Mouse (Mus musculus) brain, adult 10 weeks (tissue): Measurements from ENCODE around the gene Olfr539. TPM values are rescaled to one million over a fixed set of nuclear protein-coding genes. Genes with fewer than 3 reads are reported as not detected.

Source experiments
- polyA plus RNA-seq: library from polyadenylated mRNA; stranded (reverse); fragments of 350-450 nt; fragmentation: Illumina TruSeq; extraction: RNeasy Lipid Tissue Mini Kit (QIAGEN cat#74804); gene quantifications from one replicate; pipeline ENCODE4 v1.2.3, GENCODE M21; 2015; ENCODE audit warnings: low read depth, low replicate concordance

Gene Olfr539
- polyA plus RNA-seq: not detected

DNA sequence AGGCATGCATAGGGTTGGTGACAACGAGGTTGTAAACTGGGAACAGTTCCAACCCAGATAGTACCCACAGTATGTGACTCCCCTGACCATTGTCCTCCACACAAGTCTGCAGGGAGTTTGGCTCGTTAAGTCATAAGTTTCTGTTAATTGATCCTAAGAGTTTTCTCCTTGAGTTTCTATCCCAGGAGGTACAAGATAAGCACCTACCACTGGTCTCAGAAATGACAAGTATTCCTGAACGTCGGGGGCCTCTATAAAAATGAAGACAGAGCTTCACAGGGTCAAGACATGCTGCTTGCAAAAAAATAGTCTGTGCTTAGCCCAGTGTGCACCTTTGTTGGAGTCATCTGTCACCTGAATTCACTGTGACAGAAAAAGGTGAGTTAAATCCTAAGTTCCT, at the start of gene Olfr539:
Gene Olfr539, plus strand, starts transcription at position 301 of the 400 bp plus-strand sequence.

DNA sequence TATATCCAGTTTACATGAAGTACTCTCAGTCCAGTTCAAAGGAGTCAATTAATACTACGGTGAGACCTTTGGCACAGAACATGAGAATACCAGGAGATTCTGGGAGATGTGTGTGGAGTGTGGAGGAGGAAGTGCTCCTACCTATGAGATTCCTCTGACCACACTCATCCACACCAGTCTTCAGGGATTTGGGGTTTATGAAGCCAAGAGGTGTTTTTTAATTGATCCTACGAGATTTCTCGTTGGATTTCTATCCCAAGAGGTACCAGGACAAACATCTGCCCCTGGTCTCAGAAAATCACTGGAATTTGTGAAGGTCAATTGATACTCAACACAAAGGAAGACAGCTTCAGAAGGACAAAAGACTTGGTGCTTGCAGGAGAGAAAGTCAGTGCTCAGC, 31.1 kb upstream of the Olfr539 start, which contains the start of gene Olfr61:
Gene Olfr61, plus strand, starts transcription at position 301 of the 400 bp plus-strand sequence.

DNA sequence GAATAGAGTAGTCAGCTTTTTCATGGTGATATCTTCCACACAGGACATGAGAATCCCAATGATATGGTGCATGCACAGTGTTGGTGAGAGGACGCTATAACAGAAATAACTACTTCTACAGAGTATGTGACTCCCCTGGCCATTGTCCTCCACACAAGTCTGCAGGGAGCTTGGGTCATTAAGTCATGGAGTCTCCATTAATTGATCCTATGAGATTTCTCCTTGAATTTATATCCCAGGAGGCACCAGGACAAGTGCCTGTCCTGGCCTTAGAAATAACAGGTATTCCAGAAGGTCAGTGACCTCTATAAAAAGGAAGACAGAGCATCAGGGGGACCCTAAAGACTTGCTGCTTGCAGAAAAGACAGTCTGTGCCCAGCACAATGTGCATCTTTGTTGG, 13.6 kb upstream of the Olfr539 start, which contains the start of gene Olfr53:
Gene Olfr53, plus strand, starts transcription at position 301 of the 400 bp plus-strand sequence.

DNA sequence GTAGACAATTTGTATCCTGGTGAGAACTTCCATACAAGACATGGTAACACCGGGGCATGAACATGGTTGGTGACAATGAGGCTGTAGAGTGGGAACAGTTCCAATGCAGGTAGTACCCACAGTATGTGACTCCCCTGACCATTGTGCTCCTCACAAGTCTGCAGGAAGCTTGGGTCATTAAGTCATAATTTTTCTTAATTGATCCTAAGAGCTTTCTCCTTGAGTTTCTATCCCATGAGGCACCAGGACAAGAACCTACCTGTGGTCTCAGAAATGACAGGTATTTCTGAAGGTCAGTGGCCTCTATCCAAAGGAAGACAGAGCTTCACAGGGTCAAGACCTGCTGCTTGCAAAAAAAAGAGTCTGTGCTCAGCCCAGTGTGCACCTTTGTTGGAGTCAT, 21.9 kb downstream of the Olfr539 start, which contains the start of gene Olfr45:
Gene Olfr45, plus strand, starts transcription at position 301 of the 400 bp plus-strand sequence.

DNA sequence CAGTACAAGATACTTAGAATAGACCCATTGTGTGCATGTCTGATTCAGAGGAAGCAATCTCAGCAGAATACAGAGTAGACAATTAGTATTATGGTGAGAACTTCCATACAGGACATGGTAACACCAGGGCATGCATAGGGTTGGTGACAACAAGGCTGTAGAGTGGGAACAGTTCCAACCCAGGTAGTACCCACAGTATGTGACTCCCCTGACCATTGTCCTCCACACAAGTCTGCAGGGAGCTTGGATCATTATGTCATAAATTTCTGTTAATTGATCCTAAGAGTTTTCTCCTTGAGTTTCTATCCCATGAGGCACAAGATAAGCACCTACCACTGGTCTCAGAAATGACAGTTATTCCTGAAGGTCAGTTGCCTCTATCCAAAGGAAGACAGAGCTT, 37.2 kb downstream of the Olfr539 start, which contains the start of gene Olfr541:
Gene Olfr541, plus strand, starts transcription at position 301 of the 400 bp plus-strand sequence.

Other genes with a start within 250 kb of the Olfr539 start
- gene Olfr532, start 238.3 kb upstream of the Olfr539 start, polyA plus RNA-seq: not detected
- gene Olfr533, start 196.6 kb upstream of the Olfr539 start, polyA plus RNA-seq: not detected
- not detected for gene Olfr535, start 175.7 kb upstream of the Olfr539 start, polyA plus RNA-seq
- gene Olfr536, start 152.5 kb upstream of the Olfr539 start, polyA plus RNA-seq: not detected
- not detected for gene Olfr538, start 92.0 kb upstream of the Olfr539 start, polyA plus RNA-seq
- not detected for gene Olfr46, start 58.7 kb upstream of the Olfr539 start, polyA plus RNA-seq
- gene Olfr61, start 31.0 kb upstream of the Olfr539 start, polyA plus RNA-seq: not detected
- not detected for gene Olfr53, start 13.5 kb upstream of the Olfr539 start, polyA plus RNA-seq
- not detected for gene Olfr45, start 22.0 kb downstream of the Olfr539 start, polyA plus RNA-seq
- gene Olfr541, start 37.3 kb downstream of the Olfr539 start, polyA plus RNA-seq: not detected
- 0.73 TPM for gene Cyp2e1, start 103.8 kb downstream of the Olfr539 start, polyA plus RNA-seq
- 0.52 TPM for gene Syce1, start 127.9 kb downstream of the Olfr539 start, polyA plus RNA-seq
- gene Zfp941, start 162.2 kb downstream of the Olfr539 start, polyA plus RNA-seq: 21.9 TPM
- 1.6 TPM for gene Urah, start 175.1 kb downstream of the Olfr539 start, polyA plus RNA-seq
- not detected for gene Scgb1c1, start 185.6 kb downstream of the Olfr539 start, polyA plus RNA-seq
- 0.28 TPM for gene Odf3, start 187.9 kb downstream of the Olfr539 start, polyA plus RNA-seq
- gene Gm45785, start 196.4 kb downstream of the Olfr539 start, polyA plus RNA-seq: not detected
- 66.6 TPM for gene Ric8a, start 197.0 kb downstream of the Olfr539 start, polyA plus RNA-seq
- gene Bet1l, start 197.6 kb downstream of the Olfr539 start, polyA plus RNA-seq: 34.2 TPM
- 133 TPM for gene Psmd13, start 222.0 kb downstream of the Olfr539 start, polyA plus RNA-seq
- gene Sirt3, start 222.4 kb downstream of the Olfr539 start, polyA plus RNA-seq: 133 TPM
- gene Cox8b, start 240.5 kb downstream of the Olfr539 start, polyA plus RNA-seq: 4.6 TPM